Mouse (Mus musculus) forebrain, postnatal 0 days (tissue): ENCODE results near the gene Ptgis. TPM values are rescaled to one million over a fixed set of nuclear protein-coding genes. Genes with fewer than 3 reads are reported as not detected.
"Not testable (repeated sequence)": the region's sequence is repeated elsewhere in the genome, so short reads cannot be mapped to it uniquely, and the experiment has no call there.

Experiments
- ATAC-seq: fragments of 200-750 bp; cut with Nextera tagmentation; 2 replicates; pipeline ENCODE4 v1.8.0; 2017; ENCODE audit warnings: mild to moderate bottlenecking, moderate library complexity
- DNase-seq: peaks from one replicate; pipeline ENCODE4 v3.0.0-alpha.2; 2015
- H3K27ac ChIP-seq: fragments of 300-500 bp; sonication (generic); 2 replicates; pipeline ENCODE4 v1.5.1; 2014; ENCODE audit warnings: low read depth, mild to moderate bottlenecking, antibody characterized with exemption, low read length, moderate library complexity, mixed read lengths
- H3K27me3 ChIP-seq: fragments of 300-500 bp; sonication (generic); 2 replicates; pipeline ENCODE4 v1.6.1; 2014; ENCODE audit warnings: mild to moderate bottlenecking, low read length, mixed read lengths; ENCODE audit not compliant: insufficient read depth
- H3K36me3 ChIP-seq: fragments of 300-500 bp; sonication (generic); 2 replicates; pipeline ENCODE4 v1.6.1; 2014; ENCODE audit warnings: mild to moderate bottlenecking, moderate library complexity; ENCODE audit not compliant: insufficient read depth
- H3K4me1 ChIP-seq: fragments of 300-500 bp; sonication (generic); 2 replicates; pipeline ENCODE4 v1.6.1; 2014; ENCODE audit warnings: antibody characterized with exemption; ENCODE audit not compliant: insufficient read depth
- H3K4me2 ChIP-seq: fragments of 300-500 bp; sonication (generic); 2 replicates; pipeline ENCODE4 v1.6.1; 2014; ENCODE audit warnings: low read depth, mild to moderate bottlenecking, moderate library complexity
- H3K4me3 ChIP-seq: fragments of 300-500 bp; sonication (generic); 2 replicates; pipeline ENCODE4 v1.5.1; 2014; ENCODE audit warnings: low read depth, low read length, mixed read lengths
- H3K9ac ChIP-seq: fragments of 300-500 bp; sonication (generic); 2 replicates; pipeline ENCODE4 v1.6.1; 2014; ENCODE audit warnings: mild to moderate bottlenecking
- H3K9me3 ChIP-seq: fragments of 300-500 bp; sonication (generic); 2 replicates; pipeline ENCODE4 v1.6.1; 2016; ENCODE audit warnings: low read length
- CTCF ChIP-seq: sonication (generic); IDR thresholded peaks from 2 replicates; pipeline ENCODE4 v1.5.1; 2016; ENCODE audit warnings: antibody characterized with exemption, control low read depth, low read depth
- WGBS: fragments of 180-500 bp; shearing (Covaris S2); extraction: QIAGEN DNeasy Blood & Tissue Kit; methylation state at CpG from one replicate; pipeline ENCODE4 v1.1.7; 2014; 5-methylcytosine and 5-hydroxymethylcytosine counted together
- polyA plus RNA-seq: library from polyadenylated mRNA; unstranded; fragments of >200 nt; fragmentation: Nextera tagmentation; extraction: Ambion mirVana; gene quantifications from 2 replicates; pipeline ENCODE4 v1.2.1, GENCODE M21; 2015
- total RNA-seq: library from RNA; depleted of rRNA; stranded (reverse); fragments of >200 nt; gene quantifications from 2 replicates; pipeline ENCODE4 v1.2.3, GENCODE M21; 2014

Ptgis gene
- total and polyA plus RNA-seq, 2 experiments from 2014 or later: 2.8 to 4.0 TPM

GRCm38 (mm10) chr2:167205918-167206629 is 34.3 kb downstream of the Ptgis start:
- ATAC-seq: no peak
- Histone ChIP-seq H3K9me3 (no peaks in the 10 kb centered on the region), H3K36me3 (no peaks in the 10 kb centered on the region), H3K4me3 (no peak overlapping the region), H3K9ac (no peak overlapping the region), H3K4me2 (no peak overlapping the region), H3K27me3 (no peaks in the 10 kb centered on the region), H3K27ac (no peak overlapping the region), H3K4me1 (peaks cover 17% of the 10 kb centered on the region)
- WGBS: 76% methylated on average over 18 of the region's 18 CpGs
- DNase-seq: no peak
- no peak for TF ChIP-seq CTCF

GRCm38 (mm10) chr2:167204686-167205085 is 35.7 kb downstream of the Ptgis start:
- H3K4me1 ChIP-seq: peaks cover 19% of the 10 kb centered on the region
- not testable (repeated sequence) for ATAC-seq, H3K36me3 ChIP-seq, H3K9ac ChIP-seq, H3K4me3 ChIP-seq, DNase-seq, H3K9me3 ChIP-seq, H3K27ac ChIP-seq, H3K4me2 ChIP-seq, H3K27me3 ChIP-seq
- 88% methylated on average over 5 of the region's 5 CpGs for WGBS

GRCm38 (mm10) chr2:167203505-167204166 is 36.8 kb downstream of the Ptgis start:
- TF ChIP-seq CTCF: peak; percentile 67
- ATAC-seq (no peak), DNase-seq (no peak)
- no peak overlapping the region for H3K4me3 ChIP-seq
- peaks cover 19% of the 10 kb centered on the region for H3K4me1 ChIP-seq
- H3K4me2 ChIP-seq: no peak overlapping the region
- H3K27me3 ChIP-seq: no peaks in the 10 kb centered on the region
- H3K9ac ChIP-seq: no peak overlapping the region
- no peaks in the 10 kb centered on the region for H3K9me3 ChIP-seq
- no peak overlapping the region for H3K27ac ChIP-seq
- no peaks in the 10 kb centered on the region for H3K36me3 ChIP-seq
- WGBS: 75% methylated on average over 7 of the region's 7 CpGs

GRCm38 (mm10) chr2:167201463-167202291 is 38.7 kb downstream of the Ptgis start:
- H3K4me3 ChIP-seq: no peak overlapping the region
- peak; percentile 39 for TF ChIP-seq CTCF

GRCm38 (mm10) chr2:167198660-167199427 is 41.6 kb downstream of the Ptgis start:
- ATAC-seq: no peak
- H3K4me2 ChIP-seq: no peak overlapping the region
- H3K36me3 ChIP-seq: no peaks in the 10 kb centered on the region
- peaks cover 19% of the 10 kb centered on the region for H3K4me1 ChIP-seq
- TF ChIP-seq CTCF: no peak
- no peak overlapping the region for H3K9ac ChIP-seq
- no peaks in the 10 kb centered on the region for H3K9me3 ChIP-seq
- no peak overlapping the region for H3K27ac ChIP-seq
- no peaks in the 10 kb centered on the region for H3K27me3 ChIP-seq
- WGBS: 68% methylated on average over 13 of the region's 13 CpGs
- no peak for DNase-seq
- H3K4me3 ChIP-seq: no peak overlapping the region

More at GRCm38 (mm10) chr2:167201463-167202291, 38.7 kb downstream of the Ptgis start:
- WGBS: 25% methylated on average over 16 of the region's 16 CpGs
- DNase-seq (peak; percentile 94), ATAC-seq (peak; percentile 86)
- H3K36me3 ChIP-seq: no peaks in the 10 kb centered on the region
- peak overlapping the region; percentile 35 for H3K4me2 ChIP-seq
- peak overlapping the region; percentile 91 for H3K27ac ChIP-seq
- no peaks in the 10 kb centered on the region for H3K9me3 ChIP-seq
- H3K4me1 ChIP-seq: peaks cover 19% of the 10 kb centered on the region
- no peaks in the 10 kb centered on the region for H3K27me3 ChIP-seq
- peak overlapping the region; percentile 47 for H3K9ac ChIP-seq

GRCm38 (mm10) chr2:167193361-167193760 is 47.0 kb downstream of the Ptgis start:
- H3K9me3 ChIP-seq: no peaks in the 10 kb centered on the region
- no peak for ATAC-seq
- H3K36me3 ChIP-seq: no peaks in the 10 kb centered on the region
- H3K27me3 ChIP-seq: no peaks in the 10 kb centered on the region
- H3K27ac ChIP-seq: no peak overlapping the region
- no peak overlapping the region for H3K9ac ChIP-seq
- 84% methylated on average over 3 of the region's 3 CpGs for WGBS
- DNase-seq: no peak
- no peak for TF ChIP-seq CTCF
- no peak overlapping the region for H3K4me3 ChIP-seq
- no peak overlapping the region for H3K4me2 ChIP-seq
- H3K4me1 ChIP-seq: peaks cover 7% of the 10 kb centered on the region
